Mouse (Mus musculus) subcutaneous adipose tissue, adult 2 months (tissue): ENCODE data around the gene Ice2. TPM values are rescaled to one million over a fixed set of nuclear protein-coding genes. Genes with fewer than 3 reads are reported as not detected.

Source experiments
- polyA plus RNA-seq: library from polyadenylated mRNA; depleted of rRNA; stranded (reverse); fragments of >200 nt; gene quantifications from 2 replicates; pipeline ENCODE4 v1.2.3, GENCODE M21; 2012; ENCODE audit warnings: low replicate concordance; rRNA removed

Ice2 gene
- polyA plus RNA-seq, result 3.2 and 4.7 TPM in 2 replicates

GRCm38 (mm10) chr9:69397760-69398452 lies at the start of gene Ice2:
Ice2 (plus strand) TSS chr9:69397906.

GRCm38 (mm10) chr9:69453066-69453900 lies 55.6 kb downstream of the Ice2 start, which contains the start of gene Anxa2:
Anxa2 (plus strand) TSS chr9:69453620.

Other genes starting within 250 kb of the Ice2 start
- gene Anxa2, start 55.7 kb downstream of the Ice2 start, polyA plus RNA-seq, result 826 and 1,175 TPM in 2 replicates